Mouse (Mus musculus): ENCODE measurements around the gene E2f1. TPM values are rescaled to one million over a fixed set of nuclear protein-coding genes. Genes with fewer than 3 reads are reported as not detected.

E2f1 gene
- total RNA-seq (2021): 1 to 10 TPM; 1.1 to 1.2 TPM

DNA sequence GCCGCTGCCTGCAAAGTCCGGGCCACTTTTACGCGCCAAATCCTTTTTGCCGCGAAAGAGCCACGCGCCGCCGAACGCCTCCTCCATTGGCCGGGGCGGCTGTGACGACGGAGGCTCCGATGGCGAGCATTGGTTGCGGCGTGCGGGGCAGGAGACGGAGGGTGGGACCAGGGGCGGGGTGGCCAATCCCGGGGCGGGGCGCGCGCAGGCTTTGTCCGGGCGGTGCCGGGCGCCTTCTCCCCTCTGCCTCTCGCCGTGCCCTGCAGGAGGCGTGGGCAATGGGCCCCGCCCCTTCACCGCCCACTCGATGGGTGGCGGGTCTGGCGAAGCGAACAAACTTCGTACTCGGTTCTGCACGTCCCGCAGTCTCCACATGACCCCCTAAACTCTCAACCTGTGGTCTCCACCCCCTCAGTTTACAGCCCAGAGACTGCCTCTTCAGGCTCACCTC lies at the start of gene E2f1:
Gene E2f1, minus strand, starts transcription at position 57 of the 451 bp plus-strand sequence.
- peak; percentile 88 for DNase-seq (ENCODE audit: low spot score)
- intact Hi-C loops (cut with DNase I): loop anchor here (2.0 kb wide), 1 partner anchor 31 kb away; no protein-coding TSS in a partner anchor

DNA sequence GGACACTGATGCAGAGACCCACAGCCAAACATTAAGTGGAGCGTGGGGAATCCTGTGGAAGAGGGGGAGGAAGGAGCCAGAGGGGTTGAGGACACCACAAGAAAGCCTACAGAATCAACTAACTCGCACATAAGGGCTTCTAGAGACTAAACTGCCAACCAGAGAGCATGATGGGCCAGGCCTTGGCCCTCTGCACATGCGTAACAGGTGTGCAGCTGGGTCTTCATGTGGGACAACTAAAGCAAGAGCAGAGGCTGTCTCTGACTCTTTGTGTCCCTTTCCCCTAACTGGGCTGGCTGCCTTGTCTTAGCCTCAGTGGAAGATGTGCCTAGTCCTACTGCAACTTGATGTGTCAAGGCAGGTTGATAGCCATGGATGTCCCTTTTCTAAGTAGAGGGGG lies 47.4 kb upstream of the E2f1 start:
- intact Hi-C loops (cut with DNase I): no loop called here
- DNase-seq (ENCODE audit: low spot score): no peak

- intact Hi-C loops (cut with DNase I): no loop called here
- DNase-seq (ENCODE audit: low spot score): no peak
Observed at GRCm38 (mm10) chr2:154615674-154616073, 46.0 kb upstream of the E2f1 start.

GRCm38 (mm10) chr2:154614841-154615576 lies 45.3 kb upstream of the E2f1 start:
- no peak for DNase-seq (ENCODE audit: low spot score)
- intact Hi-C loops (cut with DNase I): loop anchor here (5.0 kb wide), 2 partner anchors 63 to 178 kb away; partner anchors contain the start of genes Actl10 and Cbfa2t2

- intact Hi-C loops (cut with DNase I): loop anchor here (2.0 to 5.0 kb wide), 3 partner anchors 61 to 197 kb away; partner anchors contain the start of genes Actl10 and Cbfa2t2
- DNase-seq (ENCODE audit: low spot score): peak; percentile 85
Observed at GRCm38 (mm10) chr2:154613118-154614115, 43.7 kb upstream of the E2f1 start, which contains the start of the genes Zfp341 and 4930519P11Rik. TSS of gene Zfp341 (plus strand) at chr2:154613297. TSS of gene 4930519P11Rik (minus strand) at chr2:154613437.

DNA sequence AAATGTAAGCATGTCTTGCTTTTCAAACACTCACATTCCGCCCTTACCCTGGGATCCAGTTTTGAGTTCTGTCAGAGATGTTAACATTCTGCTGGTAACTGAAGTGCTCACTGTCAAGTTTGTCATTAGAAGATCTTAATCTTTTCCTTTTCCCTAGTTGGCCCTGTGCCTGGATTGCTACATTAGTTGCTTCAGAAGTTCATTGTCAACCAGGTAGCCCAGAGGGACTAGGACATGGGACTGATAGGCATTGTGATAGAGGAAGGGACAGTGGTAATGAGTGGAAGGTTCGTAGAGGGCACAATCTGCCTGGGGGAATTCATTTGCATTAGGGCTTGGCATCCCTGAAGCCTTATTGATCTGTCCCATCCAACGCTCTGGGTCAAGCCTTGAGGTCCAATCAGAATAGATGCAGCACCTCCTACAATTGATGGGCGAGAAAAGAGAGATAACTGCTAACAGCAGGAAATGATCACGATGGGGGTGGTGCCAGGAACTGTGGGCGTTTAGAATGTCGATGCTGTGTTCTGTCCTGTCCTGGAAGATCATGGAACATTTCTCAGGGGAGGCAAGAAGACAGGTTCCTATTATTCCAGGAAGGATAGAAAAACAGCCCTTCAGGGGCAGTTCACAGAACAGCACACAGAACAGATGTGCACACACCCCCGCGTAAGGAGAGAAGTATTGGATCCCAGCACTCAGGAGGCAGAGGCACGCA lies 39.5 kb upstream of the E2f1 start:
- no peak for DNase-seq (ENCODE audit: low spot score)
- intact Hi-C loops (cut with DNase I): no loop called here

GRCm38 (mm10) chr2:154606965-154607364 lies 37.3 kb upstream of the E2f1 start:
- DNase-seq (ENCODE audit: low spot score): no peak
- intact Hi-C loops (cut with DNase I): no loop called here

GRCm38 (mm10) chr2:154604156-154604555 lies 34.5 kb upstream of the E2f1 start:
- intact Hi-C loops (cut with DNase I): no loop called here
- DNase-seq (ENCODE audit: low spot score): no peak

DNA sequence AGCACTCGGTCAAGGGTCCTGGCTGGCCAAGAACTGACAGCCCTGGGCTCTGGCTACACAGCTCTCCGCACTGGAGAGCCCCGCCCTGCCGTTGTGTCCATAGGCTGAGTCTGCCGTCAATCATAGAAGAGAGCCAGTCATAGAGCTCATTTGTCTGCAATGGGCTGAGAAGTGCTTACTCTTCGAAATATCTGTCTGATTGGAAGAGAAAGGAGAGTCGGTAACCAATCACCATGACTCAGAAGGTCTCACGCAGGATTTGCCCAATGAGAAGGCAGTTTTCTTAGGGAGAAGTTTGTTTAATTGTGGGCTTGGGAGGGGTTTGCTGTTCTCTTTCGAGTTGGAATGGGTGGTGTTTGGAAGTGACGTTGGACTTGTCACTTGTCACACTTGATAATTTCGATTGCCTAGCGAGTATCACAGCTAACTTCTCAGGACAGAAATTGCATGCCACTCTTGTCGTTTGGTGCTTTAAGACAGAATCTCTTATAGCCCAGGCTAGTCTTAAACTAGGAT lies 34.0 kb upstream of the E2f1 start, which contains the start of gene Pxmp4:
Gene Pxmp4, minus strand, starts transcription at position 71 of the 516 bp plus-strand sequence.
- intact Hi-C loops (cut with DNase I): no loop called here
- DNase-seq (ENCODE audit: low spot score): peak; percentile 99

GRCm38 (mm10) chr2:154603007-154603637 lies 33.4 kb upstream of the E2f1 start:
- intact Hi-C loops (cut with DNase I): no loop called here
- DNase-seq (ENCODE audit: low spot score): no peak

DNA sequence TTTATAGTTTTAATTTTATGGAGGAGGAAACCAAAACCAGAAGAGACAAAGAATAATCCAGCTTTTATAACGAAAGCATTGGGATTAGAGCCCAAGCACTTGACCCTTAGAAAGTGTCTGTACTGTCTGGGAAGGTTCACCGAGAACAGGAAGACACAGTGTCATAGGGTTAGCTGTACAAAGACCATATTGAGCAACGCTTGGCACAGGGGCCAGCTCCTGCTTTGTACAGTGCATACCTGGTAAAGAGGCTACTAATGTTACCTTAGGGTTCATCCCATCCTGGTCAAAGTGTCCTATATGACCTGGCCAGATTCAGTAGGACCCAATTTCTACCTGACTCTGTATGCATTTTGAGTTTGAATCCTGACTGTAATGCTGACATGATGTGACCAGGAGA lies 31.6 kb upstream of the E2f1 start:
- no peak for DNase-seq (ENCODE audit: low spot score)
- intact Hi-C loops (cut with DNase I): loop anchor here (2.0 kb wide), 1 partner anchor 31 kb away; no protein-coding TSS in a partner anchor

DNA sequence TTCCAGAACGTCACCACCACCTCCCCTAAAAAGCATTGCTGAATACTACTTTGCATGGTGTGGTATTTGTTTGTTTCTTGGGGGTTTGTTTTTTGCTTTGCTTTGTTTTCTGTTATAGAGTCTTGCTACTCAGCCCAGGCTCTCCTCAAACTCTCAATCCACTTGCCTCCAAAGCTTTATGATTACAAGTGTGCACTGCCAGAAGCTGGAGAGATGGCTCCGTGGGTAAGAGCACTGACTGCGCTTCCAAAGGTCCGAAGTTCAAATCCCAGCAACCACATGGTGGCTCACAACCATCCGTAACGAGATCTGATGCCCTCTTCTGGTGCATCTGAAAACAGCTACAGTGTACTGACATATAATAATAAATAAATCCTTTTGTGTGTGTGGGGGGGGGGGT lies 30.9 kb upstream of the E2f1 start:
- DNase-seq (ENCODE audit: low spot score): no peak
- intact Hi-C loops (cut with DNase I): loop anchor here (2.0 kb wide), 1 partner anchor 30 kb away; no protein-coding TSS in a partner anchor

- no peak for DNase-seq (ENCODE audit: low spot score)
- intact Hi-C loops (cut with DNase I): no loop called here
Observed at GRCm38 (mm10) chr2:154597399-154597798, 27.7 kb upstream of the E2f1 start.

DNA sequence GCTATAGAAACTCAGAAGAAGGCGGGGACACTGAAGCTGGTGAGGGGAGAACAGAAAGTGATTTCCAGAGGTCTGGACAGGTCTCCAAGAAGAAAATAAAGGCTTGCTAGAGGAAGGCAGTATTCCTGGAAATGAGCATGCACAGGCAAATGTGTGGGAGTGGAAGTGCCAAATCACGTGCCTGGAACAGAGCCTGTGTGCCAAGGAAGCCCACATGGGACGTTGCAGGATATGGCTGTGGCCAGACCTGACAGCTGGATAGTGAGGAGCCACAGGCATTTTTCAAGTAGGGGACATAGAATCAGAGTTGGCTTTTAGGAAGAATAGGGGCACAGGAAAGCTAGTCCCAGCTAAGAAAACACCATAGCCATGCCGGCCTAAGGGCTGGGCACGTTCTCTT lies 26.1 kb upstream of the E2f1 start:
- no peak for DNase-seq (ENCODE audit: low spot score)
- intact Hi-C loops (cut with DNase I): no loop called here

GRCm38 (mm10) chr2:154593025-154593424 lies 23.3 kb upstream of the E2f1 start:
- no peak for DNase-seq (ENCODE audit: low spot score)
- intact Hi-C loops (cut with DNase I): no loop called here

GRCm38 (mm10) chr2:154591239-154591638 lies 21.5 kb upstream of the E2f1 start:
- intact Hi-C loops (cut with DNase I): no loop called here

DNA sequence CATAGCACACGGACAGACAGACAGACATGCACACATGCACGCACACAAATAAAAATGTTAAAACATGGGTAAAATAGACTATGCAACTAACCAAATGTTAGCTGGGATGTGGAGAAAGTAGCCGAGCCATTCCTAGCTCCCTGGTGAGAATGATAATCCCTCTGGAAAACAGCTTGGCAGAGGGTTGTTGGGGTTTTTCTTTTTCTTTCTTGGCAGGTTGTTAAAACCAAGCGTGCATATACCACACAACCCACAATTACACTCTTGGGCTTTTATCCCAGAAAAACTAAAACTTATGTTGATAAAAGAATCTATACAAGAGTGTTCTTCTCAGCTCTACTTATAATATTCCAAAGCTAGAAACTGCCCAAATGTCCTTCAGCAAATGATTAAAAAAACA lies 19.4 kb upstream of the E2f1 start:
- DNase-seq (ENCODE audit: low spot score): no peak

More at GRCm38 (mm10) chr2:154591239-154591638, 21.5 kb upstream of the E2f1 start:
- DNase-seq (ENCODE audit: low spot score): no peak

GRCm38 (mm10) chr2:154586405-154586804 lies 16.7 kb upstream of the E2f1 start:
- no peak for DNase-seq (ENCODE audit: low spot score)

More for the DNA sequence above, 19.4 kb upstream of the E2f1 start:
- intact Hi-C loops (cut with DNase I): loop anchor here (5.0 kb wide), 1 partner anchor 37 kb away; the partner anchor contains the start of gene Actl10

More at GRCm38 (mm10) chr2:154586405-154586804, 16.7 kb upstream of the E2f1 start:
- intact Hi-C loops (cut with DNase I): loop anchor here (5.0 kb wide), 1 partner anchor 34 kb away; the partner anchor contains the start of gene Actl10
